Mouse (Mus musculus): ENCODE measurements around the gene Mybphl. TPM values are rescaled to one million over a fixed set of nuclear protein-coding genes. Genes with fewer than 3 reads are reported as not detected.

The Mybphl gene
- polyA plus RNA-seq, 1 experiment from 2014 or later = not detected

GRCm38 (mm10) chr3:108342185-108342584 is 22.5 kb upstream of the Mybphl start:
- peaks cover 68% of the 10 kb centered on the region for H3K36me3 ChIP-seq (replicated peaks)
- no peak for ATAC-seq (replicated peaks)
- no peak overlapping the region for H3K4me2 ChIP-seq
- no peak overlapping the region for H3K9ac ChIP-seq
- H3K27ac ChIP-seq = no peak overlapping the region
- no peak overlapping the region for H3K4me3 ChIP-seq
- H3K4me1 ChIP-seq = no peaks in the 10 kb centered on the region
- 79% methylated on average over 7 of the region's 7 CpGs for WGBS
- no peaks in the 10 kb centered on the region for H3K9me3 ChIP-seq
- H3K27me3 ChIP-seq (replicated peaks) = no peaks in the 10 kb centered on the region

GRCm38 (mm10) chr3:108345855-108346254 is 18.9 kb upstream of the Mybphl start:
- 88% methylated on average over 7 of the region's 7 CpGs for WGBS
- Histone ChIP-seq H3K4me3 (no peak overlapping the region), H3K9ac (no peak overlapping the region), H3K4me1 (no peaks in the 10 kb centered on the region), H3K36me3 (replicated peaks) (peaks cover 70% of the 10 kb centered on the region), H3K27me3 (replicated peaks) (no peaks in the 10 kb centered on the region), H3K27ac (no peak overlapping the region), H3K4me2 (no peak overlapping the region), H3K9me3 (no peaks in the 10 kb centered on the region)
- ATAC-seq (replicated peaks) = no peak

- WGBS = 87% methylated on average over 9 of the region's 9 CpGs
- Histone ChIP-seq H3K27me3 (replicated peaks) (no peaks in the 10 kb centered on the region), H3K9ac (no peak overlapping the region), H3K36me3 (replicated peaks) (peaks cover 66% of the 10 kb centered on the region), H3K4me2 (no peak overlapping the region), H3K9me3 (no peaks in the 10 kb centered on the region), H3K4me3 (no peak overlapping the region), H3K4me1 (no peaks in the 10 kb centered on the region), H3K27ac (no peak overlapping the region)
- no peak for ATAC-seq (replicated peaks)
Measured at GRCm38 (mm10) chr3:108348376-108348775, 16.3 kb upstream of the Mybphl start.

GRCm38 (mm10) chr3:108355245-108355644 is 9.5 kb upstream of the Mybphl start:
- Histone ChIP-seq H3K27me3 (replicated peaks) (no peaks in the 10 kb centered on the region), H3K27ac (no peak overlapping the region), H3K9ac (no peak overlapping the region), H3K4me1 (no peaks in the 10 kb centered on the region), H3K4me2 (no peak overlapping the region), H3K4me3 (no peak overlapping the region), H3K36me3 (replicated peaks) (peaks cover 61% of the 10 kb centered on the region), H3K9me3 (no peaks in the 10 kb centered on the region)
- 95% methylated on average over 3 of the region's 3 CpGs for WGBS
- no peak for ATAC-seq (replicated peaks)

GRCm38 (mm10) chr3:108357051-108357450 is 7.7 kb upstream of the Mybphl start:
- Histone ChIP-seq H3K36me3 (replicated peaks) (peaks cover 49% of the 10 kb centered on the region), H3K9me3 (no peaks in the 10 kb centered on the region), H3K4me2 (no peak overlapping the region), H3K9ac (no peak overlapping the region), H3K27me3 (replicated peaks) (no peaks in the 10 kb centered on the region), H3K27ac (no peak overlapping the region), H3K4me3 (no peak overlapping the region), H3K4me1 (peaks cover 5% of the 10 kb centered on the region)
- WGBS = 94% methylated on average over 10 of the region's 10 CpGs
- no peak for ATAC-seq (replicated peaks)

- Histone ChIP-seq H3K27ac (no peak overlapping the region), H3K36me3 (replicated peaks) (peaks cover 44% of the 10 kb centered on the region), H3K4me1 (peaks cover 7% of the 10 kb centered on the region), H3K9me3 (no peaks in the 10 kb centered on the region), H3K4me3 (no peak overlapping the region), H3K4me2 (no peak overlapping the region), H3K9ac (no peak overlapping the region), H3K27me3 (replicated peaks) (no peaks in the 10 kb centered on the region)
- WGBS = 85% methylated on average over 6 of the region's 6 CpGs
- ATAC-seq (replicated peaks) = no peak
Measured at GRCm38 (mm10) chr3:108358445-108358844, 6.3 kb upstream of the Mybphl start.

GRCm38 (mm10) chr3:108360894-108361293 is 3.8 kb upstream of the Mybphl start:
- no peaks in the 10 kb centered on the region for H3K9me3 ChIP-seq
- no peak overlapping the region for H3K9ac ChIP-seq
- no peak overlapping the region for H3K4me2 ChIP-seq
- H3K27ac ChIP-seq = no peak overlapping the region
- ATAC-seq (replicated peaks) = no peak; the same call in 1 of the 2 replicates
- H3K36me3 ChIP-seq (replicated peaks) = peaks cover 19% of the 10 kb centered on the region; the same call in 1 of the 2 replicates
- WGBS = 1% methylated on average over 7 of the region's 7 CpGs
- no peaks in the 10 kb centered on the region for H3K27me3 ChIP-seq (replicated peaks)
- H3K4me1 ChIP-seq = peaks cover 10% of the 10 kb centered on the region
- no peak overlapping the region for H3K4me3 ChIP-seq

GRCm38 (mm10) chr3:108363626-108364025 is 1.1 kb upstream of the Mybphl start:
- Histone ChIP-seq H3K4me2 (no peak overlapping the region), H3K9ac (no peak overlapping the region), H3K36me3 (replicated peaks) (no peaks in the 10 kb centered on the region), H3K27me3 (replicated peaks) (no peaks in the 10 kb centered on the region), H3K4me3 (no peak overlapping the region), H3K9me3 (no peaks in the 10 kb centered on the region), H3K4me1 (peaks cover 10% of the 10 kb centered on the region), H3K27ac (no peak overlapping the region)
- ATAC-seq (replicated peaks) = no peak
- WGBS = 71% methylated on average over 3 of the region's 3 CpGs

GRCm38 (mm10) chr3:108367173-108367572 is 2.5 kb downstream of the Mybphl start:
- H3K27me3 ChIP-seq (replicated peaks) = no peaks in the 10 kb centered on the region
- H3K4me2 ChIP-seq = peak overlapping the region; percentile 31
- H3K4me1 ChIP-seq = 0 out of 2 replicates have a peak, but pooled peaks cover 5% of the 10 kb centered on the region
- no peaks in the 10 kb centered on the region for H3K9me3 ChIP-seq
- H3K4me3 ChIP-seq = peak overlapping the region; percentile 5; the same call in 1 of the 2 replicates
- H3K9ac ChIP-seq = no peak overlapping the region
- H3K36me3 ChIP-seq (replicated peaks) = no peaks in the 10 kb centered on the region
- WGBS = 70% methylated on average over 9 of the region's 9 CpGs
- H3K27ac ChIP-seq = no peak overlapping the region
- ATAC-seq (replicated peaks) = peak; percentile 38; the same call in 1 of the 2 replicates

- Histone ChIP-seq H3K4me1 (0 out of 2 replicates have a peak, but pooled peaks cover 5% of the 10 kb centered on the region), H3K36me3 (replicated peaks) (no peaks in the 10 kb centered on the region), H3K9me3 (no peaks in the 10 kb centered on the region), H3K9ac (no peak overlapping the region), H3K4me3 (no peak overlapping the region), H3K27me3 (replicated peaks) (no peaks in the 10 kb centered on the region), H3K4me2 (peak overlapping the region; percentile 31; the same call in 1 of the 2 replicates), H3K27ac (no peak overlapping the region)
- 88% methylated on average over 3 of the region's 3 CpGs for WGBS
- no peak for ATAC-seq (replicated peaks)
Measured at GRCm38 (mm10) chr3:108367828-108368227, 3.1 kb downstream of the Mybphl start.

GRCm38 (mm10) chr3:108368721-108369120 is 4.0 kb downstream of the Mybphl start:
- Histone ChIP-seq H3K27me3 (replicated peaks) (no peaks in the 10 kb centered on the region), H3K9me3 (no peaks in the 10 kb centered on the region), H3K4me2 (no peak overlapping the region), H3K27ac (no peak overlapping the region), H3K9ac (no peak overlapping the region), H3K4me3 (no peak overlapping the region), H3K4me1 (0 out of 2 replicates have a peak, but pooled peaks cover under 1% of the 10 kb centered on the region), H3K36me3 (replicated peaks) (no peaks in the 10 kb centered on the region)
- no peak for ATAC-seq (replicated peaks)
- 84% methylated on average over 5 of the region's 5 CpGs for WGBS

GRCm38 (mm10) chr3:108372274-108372673 is 7.6 kb downstream of the Mybphl start:
- no peaks in the 10 kb centered on the region for H3K4me1 ChIP-seq
- no peaks in the 10 kb centered on the region for H3K9me3 ChIP-seq
- H3K9ac ChIP-seq = no peak overlapping the region
- H3K27ac ChIP-seq = no peak overlapping the region
- no peak for ATAC-seq (replicated peaks)
- 61% methylated on average over 3 of the region's 3 CpGs for WGBS
- no peak overlapping the region for H3K4me3 ChIP-seq
- H3K27me3 ChIP-seq (replicated peaks) = no peaks in the 10 kb centered on the region
- no peaks in the 10 kb centered on the region for H3K36me3 ChIP-seq (replicated peaks)
- no peak overlapping the region for H3K4me2 ChIP-seq

- no peak overlapping the region for H3K27ac ChIP-seq
- 86% methylated on average over 3 of the region's 3 CpGs for WGBS
- H3K4me2 ChIP-seq = no peak overlapping the region
- no peak for ATAC-seq (replicated peaks)
- H3K9ac ChIP-seq = no peak overlapping the region
- no peaks in the 10 kb centered on the region for H3K36me3 ChIP-seq (replicated peaks)
- H3K27me3 ChIP-seq (replicated peaks) = no peaks in the 10 kb centered on the region
- no peaks in the 10 kb centered on the region for H3K4me1 ChIP-seq
- H3K9me3 ChIP-seq = no peaks in the 10 kb centered on the region
- H3K4me3 ChIP-seq = no peak overlapping the region
Measured at GRCm38 (mm10) chr3:108372691-108373090, 8.0 kb downstream of the Mybphl start.
